Mouse (Mus musculus) megakaryocyte, embryonic 14.5 days (primary cell): ENCODE measurements at regions not wholly inside any gene's neighbourhood (a gene's known extent, or its start where the extent isn't known, plus 50 kb on each side); places are given as distances from the start of the nearest gene placed in this dataset.

Experiments used
- FLI1 ChIP-seq: IDR thresholded peaks from 2 replicates; pipeline ENCODE4 v1.6.1; 2012; ENCODE audit warnings: low read length, inconsistent platforms, mixed read lengths
- GATA1 ChIP-seq: IDR thresholded peaks from 3 replicates; pipeline ENCODE4 v1.6.1; 2012; ENCODE audit warnings: mixed read lengths, low read length, inconsistent platforms, borderline replicate concordance

- TF ChIP-seq GATA1 (no peak), FLI1 (no peak)
Measured at GRCm38 (mm10) chr9:62614950-62615349, 62.7 kb upstream of the Itga11 start.
